Mouse (Mus musculus): ENCODE data around the gene Hsp90aa1.
"Not testable (repeated sequence)": the region's sequence is repeated elsewhere in the genome, so short reads cannot be mapped to it uniquely, and the experiment has no call there.

Hsp90aa1 gene

DNA sequence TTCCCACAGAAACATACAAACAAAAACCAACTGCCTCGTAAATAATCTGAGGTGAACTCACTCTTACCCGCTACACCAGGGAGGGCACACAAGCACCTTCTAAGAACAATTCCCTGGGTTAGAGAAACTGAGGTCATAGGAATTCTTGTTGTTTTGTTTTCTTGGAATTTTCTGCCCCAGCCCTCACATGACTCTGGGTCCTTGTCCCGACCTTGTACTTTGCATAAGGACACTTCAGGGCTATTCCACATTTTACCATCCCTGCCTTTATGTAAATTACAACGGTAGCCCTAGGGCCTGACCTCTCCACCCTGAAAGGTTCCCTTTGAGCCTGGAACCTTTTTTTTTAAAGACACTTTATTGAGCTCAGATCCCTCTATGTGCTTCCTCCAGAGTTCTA, at the start of gene Hsp90aa1:
TSS of gene Hsp90aa1 (minus strand) at position 173 of the 400 bp plus-strand sequence.
- no peak for DNase-seq (ENCODE audit: low read depth, low spot score)

DNA sequence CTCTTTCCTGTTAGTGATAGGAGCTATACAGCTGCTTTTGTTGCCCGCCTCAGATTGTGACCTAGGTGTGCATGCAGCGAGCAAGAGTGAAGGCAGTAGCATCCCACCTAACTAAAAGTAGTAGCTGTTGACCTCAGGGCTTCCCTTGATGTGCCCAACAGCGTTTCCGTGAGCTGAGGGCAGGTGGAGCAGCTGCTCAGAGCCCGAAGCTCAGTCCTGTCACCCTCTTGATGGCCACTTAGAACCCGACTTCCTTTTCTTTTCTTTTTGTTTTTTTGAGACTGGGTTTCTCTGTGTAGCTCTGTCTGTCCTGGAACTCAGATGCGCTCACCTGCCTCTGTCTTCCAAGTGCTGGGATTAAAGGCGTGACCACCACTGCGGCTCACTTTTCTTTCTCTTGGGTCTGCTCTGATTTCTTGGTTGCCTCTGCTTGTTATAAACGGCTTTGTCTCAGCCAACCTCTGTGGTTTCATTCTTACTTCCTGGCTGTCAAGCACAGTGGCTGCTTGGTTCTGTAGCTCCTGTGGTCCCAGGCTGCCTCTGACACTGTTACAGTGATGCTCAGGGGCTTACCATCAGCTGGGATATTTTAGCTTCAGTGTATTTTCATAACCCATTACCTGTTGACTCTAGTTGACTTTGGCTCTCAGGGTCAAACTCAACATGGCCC, 48.4 kb upstream of the Hsp90aa1 start:
- peak; percentile 54 for DNase-seq (ENCODE audit: low read depth, low spot score)

DNA sequence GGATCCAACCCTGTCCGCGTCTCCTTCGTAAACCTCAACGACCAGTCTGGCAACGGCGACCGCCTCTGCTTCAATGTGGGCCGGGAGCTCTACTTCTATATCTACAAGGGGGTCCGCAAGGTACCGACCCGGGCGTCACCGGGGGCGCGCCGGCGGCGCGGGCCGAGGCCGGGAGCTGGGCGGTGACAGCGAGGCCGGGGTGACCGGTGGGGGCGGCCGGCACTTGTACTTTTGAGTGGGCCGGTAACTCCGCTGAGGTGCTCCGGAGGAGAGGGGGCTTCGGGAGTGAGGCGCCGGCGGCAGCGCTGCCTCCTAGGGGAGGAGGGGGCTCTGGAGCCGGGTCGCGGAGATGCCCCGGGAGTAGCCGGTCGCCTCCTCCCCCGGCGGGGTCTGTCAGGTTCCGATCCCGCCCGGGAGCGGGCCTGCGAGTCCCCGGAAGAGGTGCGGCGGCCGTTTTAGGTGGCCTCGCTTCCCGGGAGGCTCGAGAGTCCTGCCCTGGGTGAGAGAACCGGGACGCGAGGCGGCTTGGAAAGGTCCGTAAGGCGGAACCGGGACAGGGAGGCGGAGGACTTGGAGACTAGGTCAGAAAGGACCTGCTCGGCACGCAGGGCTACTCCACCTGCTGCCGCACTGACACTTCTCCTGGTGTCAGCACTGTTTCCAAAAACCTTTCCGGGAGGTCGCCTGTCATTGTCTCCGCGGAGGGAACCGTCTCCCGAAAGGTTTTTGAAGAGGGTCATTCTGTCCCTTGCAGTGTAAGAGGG, 35.8 kb upstream of the Hsp90aa1 start:
- peak; percentile 48 for DNase-seq (ENCODE audit: low read depth, low spot score)

DNA sequence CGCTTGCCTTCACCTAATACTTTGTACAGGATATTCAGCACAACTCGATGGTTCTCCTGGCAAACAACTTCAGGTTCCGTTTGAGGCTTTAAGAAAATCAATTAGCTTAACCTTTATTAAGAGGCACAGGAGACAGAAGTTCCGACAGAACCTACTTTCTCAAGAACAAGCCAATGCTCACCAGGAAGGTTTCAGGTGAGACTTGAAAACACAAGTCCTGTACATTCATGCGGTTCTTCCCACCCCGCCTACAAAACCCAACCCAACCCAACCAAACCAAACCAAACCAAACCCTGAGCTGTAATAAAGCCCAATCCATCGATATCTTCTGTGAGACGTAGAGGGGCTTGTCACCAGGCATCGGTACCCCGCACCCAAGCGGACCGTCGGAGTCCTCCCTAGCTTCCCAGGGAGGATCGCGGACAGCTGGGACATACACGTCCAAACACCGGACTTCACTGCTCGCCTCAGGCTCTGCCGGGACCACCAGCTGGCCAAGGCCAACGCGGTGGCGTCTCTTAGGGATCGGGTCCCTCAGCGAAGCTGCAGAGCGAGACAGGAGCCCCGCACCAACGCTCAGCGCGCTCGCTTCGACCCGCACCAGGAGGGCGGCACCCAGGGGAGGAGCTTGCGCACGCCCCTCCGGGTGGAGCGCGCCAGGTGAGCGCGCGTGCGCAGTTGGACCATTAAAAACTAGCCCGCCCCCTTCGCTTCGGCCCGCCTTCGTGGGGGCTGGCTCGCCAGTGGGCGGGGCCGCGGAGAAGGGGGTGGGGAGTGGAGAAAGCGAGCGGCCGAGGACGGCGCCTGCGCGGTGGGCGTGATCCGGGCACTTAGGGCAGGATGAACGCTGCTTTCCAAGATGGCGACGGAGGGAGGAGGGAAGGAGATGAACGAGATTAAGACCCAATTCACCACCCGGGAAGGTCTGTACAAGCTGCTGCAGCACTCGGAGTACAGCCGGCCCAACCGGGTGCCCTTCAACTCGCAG, 34.9 kb upstream of the Hsp90aa1 start, which contains the start of gene Wdr20:
TSS of gene Wdr20 (plus strand) at position 775 of the 988 bp plus-strand sequence.
- DNase-seq (ENCODE audit: low read depth, low spot score) = peak; percentile 98

DNA sequence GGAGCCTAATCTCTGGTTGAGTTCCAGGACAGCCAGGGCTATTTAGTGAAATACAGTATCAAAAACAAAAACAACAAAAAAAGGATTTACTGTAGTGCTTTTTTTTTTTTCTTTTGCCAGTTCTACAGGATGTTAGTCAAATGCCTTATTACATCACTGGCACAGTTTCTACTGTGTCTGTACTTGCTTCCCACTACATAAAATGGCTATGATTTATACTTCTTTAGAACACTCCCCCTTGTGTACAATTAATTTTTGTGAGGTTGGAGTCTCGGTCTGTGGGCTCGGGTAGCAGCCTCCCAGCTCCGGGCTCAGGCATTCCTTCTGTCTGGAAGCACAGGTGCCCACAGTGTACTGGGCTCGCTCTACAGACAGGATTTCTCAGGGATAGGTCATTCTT, 34.1 kb upstream of the Hsp90aa1 start:
- DNase-seq (ENCODE audit: low read depth, low spot score) = peak; percentile 54

DNA sequence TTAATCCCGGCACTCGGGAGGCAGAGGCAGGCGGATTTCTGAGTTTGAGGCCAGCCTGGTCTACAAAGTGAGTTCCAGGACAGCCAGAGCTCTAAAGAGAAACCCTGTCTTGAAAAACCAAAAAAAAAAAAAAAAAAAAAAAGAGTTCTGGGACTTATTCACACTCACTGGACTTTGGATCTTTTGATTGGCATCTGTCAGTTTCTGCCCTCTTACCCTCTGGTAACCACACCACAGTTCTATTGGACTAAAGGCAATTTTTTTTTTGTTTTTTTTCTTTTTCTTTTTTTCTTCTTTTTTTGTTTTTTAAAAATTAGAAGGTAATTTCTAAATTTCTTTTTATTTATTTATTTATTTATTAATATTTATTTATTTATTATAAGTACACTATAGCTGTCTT, 30.7 kb upstream of the Hsp90aa1 start:
- DNase-seq (ENCODE audit: low read depth, low spot score) = not testable (repeated sequence)

DNA sequence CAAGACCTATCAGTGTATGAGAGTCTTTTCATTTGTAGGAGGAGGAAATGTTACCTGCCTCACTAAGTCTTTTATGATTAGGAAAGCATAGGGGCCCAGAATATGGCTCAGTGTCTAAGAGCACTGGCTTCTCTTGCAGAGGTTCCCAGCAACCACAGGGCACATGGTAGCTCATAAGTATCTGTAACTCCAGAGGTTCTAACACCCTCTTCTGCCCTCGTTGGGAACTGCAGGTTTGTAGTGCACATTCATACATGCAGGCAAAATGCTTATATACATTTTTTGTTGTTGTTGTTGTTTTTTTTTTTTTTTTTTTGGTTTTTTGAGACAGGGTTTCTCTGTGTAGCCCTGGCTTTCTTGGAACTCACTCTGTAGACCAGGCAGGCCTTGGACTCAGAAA, 23.9 kb upstream of the Hsp90aa1 start:
- no peak for DNase-seq (ENCODE audit: low read depth, low spot score)

DNA sequence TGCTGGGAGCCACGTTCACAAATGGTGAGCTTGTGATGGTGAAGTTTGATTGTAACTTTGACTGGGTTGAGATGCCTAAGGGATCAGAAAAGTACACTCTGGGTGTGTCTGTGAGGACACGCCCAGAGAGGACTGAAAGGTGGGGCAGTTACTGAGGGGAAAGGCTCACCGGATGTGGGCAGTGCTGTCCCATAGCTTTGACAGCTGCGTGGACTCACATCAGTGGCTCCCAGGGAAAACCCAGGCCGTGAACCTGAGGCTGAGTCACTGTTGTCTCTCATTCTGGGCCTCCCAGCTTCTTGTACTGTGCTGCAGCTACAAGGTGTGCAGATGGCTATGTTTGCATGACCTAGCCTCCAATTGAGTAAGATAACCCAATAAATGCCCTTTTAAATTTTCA, 23.0 kb upstream of the Hsp90aa1 start:
- DNase-seq (ENCODE audit: low read depth, low spot score) = no peak

DNA sequence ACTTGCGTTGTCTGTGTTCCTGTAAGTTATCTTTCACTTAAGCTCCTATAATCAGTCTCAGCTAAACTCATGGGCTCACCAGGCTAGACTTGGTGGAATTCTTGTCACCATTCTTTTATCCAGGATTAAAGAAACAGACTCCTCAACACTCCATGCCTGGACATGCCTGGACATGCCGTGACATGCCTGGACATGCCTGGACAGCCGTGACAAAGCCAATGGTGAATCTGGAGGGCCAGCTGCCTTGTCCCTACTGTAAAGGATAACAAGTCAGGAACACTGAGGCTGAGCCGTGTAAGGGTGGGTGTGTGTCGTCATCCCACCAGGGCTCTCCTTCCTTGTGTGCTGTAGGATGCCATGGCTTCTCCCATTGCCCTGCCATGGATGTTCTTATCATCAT, 22.5 kb upstream of the Hsp90aa1 start:
- no peak for DNase-seq (ENCODE audit: low read depth, low spot score)

DNA sequence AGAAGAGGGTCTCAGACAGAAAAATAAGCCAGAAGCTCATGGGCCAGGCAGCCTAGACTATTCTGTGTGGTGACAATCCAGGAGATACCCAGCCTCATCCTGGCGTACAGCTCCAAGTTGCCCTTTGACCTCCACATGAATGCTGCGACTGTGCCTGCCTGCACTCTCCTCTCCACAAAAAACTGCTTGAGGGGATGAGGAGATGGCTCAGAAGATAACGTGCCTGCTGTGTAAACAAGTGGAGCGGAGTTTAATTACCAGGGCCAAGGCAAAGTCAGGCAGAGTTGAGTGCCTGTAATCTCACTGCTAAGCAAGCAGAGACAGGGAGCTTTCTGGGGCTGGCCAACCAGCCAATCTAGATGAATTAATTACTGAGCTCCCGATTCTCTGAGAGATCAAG, 13.5 kb upstream of the Hsp90aa1 start:
- no peak for DNase-seq (ENCODE audit: low read depth, low spot score)

DNA sequence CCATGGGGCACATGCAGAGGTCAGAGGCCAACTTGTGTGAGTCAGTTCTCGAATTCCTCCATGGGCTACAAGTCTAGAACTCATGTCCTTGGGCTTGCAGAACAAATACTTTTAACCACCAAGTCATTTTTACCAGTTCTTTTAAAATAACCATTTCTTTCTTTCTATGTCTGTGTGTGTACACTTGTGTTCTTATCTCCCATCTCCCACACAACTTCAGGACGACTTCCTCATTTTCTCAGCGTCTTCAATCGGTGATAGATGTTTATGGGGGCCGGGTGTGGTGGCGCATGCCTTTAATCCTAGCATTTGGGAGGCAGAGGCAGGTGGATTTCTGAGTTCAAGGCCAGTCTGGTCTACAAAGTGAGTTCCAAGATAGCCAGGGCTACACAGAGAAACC, 11.7 kb upstream of the Hsp90aa1 start:
- no peak for DNase-seq (ENCODE audit: low read depth, low spot score)

DNA sequence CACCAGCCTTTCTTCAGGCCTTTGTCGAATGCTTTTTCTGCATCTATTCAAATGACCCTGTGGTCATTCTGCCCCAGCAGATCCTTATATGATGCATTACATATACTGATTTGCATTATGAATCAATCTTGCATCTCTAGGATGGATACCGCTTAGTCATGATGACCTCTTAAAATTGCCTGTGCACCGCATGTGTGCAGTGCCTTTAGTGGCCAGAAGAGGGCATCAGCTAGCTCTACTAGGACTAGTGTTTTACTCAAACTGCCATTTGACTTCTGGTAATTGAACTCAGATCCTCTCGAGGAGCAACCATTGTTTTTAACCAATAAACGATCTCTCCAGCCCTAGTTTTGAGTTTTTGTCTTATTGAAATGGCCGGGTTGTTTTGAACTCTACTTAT, 11.3 kb upstream of the Hsp90aa1 start:
- peak; percentile 49 for DNase-seq (ENCODE audit: low read depth, low spot score)

DNA sequence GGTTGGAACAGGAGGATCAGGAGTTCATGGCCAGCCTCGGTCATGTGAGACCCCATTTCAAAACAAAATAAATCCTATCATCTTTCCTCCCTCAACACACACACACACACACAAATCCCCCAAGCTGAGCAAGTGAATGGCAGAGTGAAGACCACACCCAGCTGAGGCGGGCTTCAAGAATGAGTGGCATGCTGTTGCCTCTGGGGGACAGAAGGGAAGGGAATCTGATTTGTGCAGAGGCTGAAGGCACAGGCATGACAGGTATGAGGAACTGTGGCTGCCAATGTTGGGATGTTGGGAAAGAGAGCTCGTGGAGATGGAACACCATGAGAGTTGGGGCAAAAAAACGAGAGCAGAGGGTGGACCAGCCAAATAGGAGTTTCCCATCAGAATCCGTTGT, 8.7 kb upstream of the Hsp90aa1 start:
- DNase-seq (ENCODE audit: low read depth, low spot score) = no peak

DNA sequence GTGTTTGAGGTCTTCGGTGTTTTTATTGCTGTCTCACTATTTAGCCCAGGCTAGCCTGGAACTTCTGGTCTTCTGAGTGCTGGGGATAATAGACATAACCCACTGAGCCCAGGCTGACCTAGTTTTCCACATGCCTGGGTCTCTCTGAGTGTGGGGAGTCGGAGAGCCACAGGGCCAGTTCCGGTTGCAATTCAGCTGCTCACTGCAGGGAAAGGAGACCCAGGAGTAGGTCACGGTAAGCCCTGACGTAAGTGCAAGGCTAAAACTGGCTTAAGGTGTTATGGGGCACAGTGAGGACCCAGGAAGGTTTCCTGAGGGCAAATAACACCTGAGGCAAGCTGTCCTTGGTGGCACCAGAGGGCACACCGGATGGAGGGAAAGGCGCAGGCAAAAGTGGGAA, 4.9 kb upstream of the Hsp90aa1 start:
- DNase-seq (ENCODE audit: low read depth, low spot score) = no peak

DNA sequence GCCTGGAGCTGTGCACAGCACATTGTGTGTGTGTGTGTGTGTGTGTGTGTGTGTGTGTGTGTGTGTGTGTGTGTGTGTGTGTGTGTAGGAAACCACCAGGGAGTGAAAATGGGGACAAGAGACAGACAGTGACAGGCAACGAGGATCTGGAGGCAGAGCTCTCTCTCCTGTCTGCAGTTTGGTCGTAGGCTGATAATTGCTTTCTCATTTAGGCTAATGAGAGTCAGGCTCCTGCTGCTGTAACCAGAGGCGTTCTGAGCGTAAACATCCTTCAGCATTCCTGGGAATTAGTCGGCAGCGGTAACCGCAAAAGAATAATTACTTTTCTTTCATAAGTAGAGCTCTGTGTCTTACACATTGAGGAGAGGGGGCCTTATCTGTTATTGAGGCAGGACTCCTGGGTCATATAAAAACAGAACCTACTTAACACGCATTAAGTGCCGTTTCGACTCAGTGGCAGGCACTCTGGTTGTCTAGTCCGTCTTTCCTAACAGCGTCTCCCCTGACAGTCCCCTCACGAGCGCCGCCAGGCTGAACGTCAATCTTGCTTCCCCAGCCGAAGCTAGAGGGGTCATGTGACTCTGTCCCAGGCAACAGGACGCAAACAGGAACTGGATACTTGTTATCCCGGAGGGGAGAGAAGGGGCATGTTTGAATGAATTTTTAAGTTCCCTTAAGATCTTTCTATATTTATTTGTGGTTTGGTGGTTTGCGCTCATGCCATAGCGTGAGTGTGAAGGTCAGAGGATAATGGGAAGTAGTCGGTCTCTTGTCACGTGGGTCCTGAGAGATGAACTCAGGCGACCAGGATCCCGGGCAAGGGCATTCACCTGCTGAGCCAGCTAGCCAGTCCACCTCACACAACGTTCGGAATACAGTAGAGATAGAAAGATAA, 4.1 kb upstream of the Hsp90aa1 start:
- peak; percentile 52 for DNase-seq (ENCODE audit: low read depth, low spot score)

DNA sequence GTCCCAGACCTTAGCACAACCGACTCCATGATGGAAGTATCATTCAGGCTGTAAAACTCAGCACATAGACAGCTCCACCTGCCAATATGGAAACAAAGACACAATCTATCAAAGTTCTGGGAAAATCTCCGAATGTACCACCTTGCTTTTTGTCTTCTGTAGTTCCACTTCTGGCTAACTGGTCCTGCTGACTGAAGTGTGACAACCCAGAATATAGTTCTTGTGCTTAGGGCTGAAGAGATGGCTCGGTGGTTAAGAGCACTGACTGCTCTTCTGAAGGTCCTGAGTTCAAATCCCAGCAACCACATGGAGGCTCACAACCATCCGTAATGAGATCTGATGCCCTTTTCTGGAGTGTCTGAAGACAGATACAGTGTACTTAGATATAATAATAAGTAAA, 2.9 kb upstream of the Hsp90aa1 start:
- DNase-seq (ENCODE audit: low read depth, low spot score) = not testable (repeated sequence)

DNA sequence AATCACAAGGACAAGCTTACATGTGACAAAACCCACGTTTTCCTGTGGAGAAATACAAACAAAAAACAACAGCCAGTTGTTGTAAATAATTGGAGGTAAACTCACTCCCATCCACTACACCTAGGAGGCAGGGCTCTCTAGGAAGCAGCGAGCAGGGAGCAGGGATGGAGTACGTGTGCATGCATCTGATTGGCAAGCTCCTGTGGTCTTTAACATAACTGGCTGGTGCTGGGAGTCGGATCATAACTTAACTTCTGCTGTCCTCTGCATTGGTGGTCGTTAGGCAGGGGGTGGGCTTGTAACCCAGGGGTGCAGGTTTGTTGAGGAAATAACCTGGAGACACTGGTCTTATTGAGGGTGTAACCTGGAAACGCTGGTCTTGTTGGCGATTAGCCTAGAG, 1.2 kb upstream of the Hsp90aa1 start:
- no peak for DNase-seq (ENCODE audit: low read depth, low spot score)

DNA sequence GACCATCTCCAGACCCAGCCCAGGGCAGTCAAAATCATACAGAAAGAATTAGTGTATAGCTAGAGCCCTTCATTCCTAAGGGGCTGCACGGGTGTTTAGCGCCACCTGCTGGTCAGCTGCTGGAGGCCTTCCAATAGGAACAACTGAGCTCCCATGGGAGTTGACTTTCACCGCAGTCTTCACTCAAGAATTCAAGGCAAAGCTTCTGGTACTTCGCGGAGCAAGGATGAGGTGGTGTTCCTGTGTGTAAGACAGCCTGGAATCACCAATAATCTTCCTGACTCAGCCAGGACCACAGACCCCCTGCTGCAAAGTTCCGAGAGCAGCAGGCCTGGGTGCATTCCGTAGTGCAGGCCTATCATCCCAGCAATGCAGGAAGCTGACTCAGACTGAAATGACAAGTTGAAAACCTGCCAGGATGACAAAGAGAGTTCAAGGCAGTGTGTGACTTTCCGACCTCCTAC, 512 bp upstream of the Hsp90aa1 start:
- peak; percentile 89 for DNase-seq (ENCODE audit: low read depth, low spot score)

DNA sequence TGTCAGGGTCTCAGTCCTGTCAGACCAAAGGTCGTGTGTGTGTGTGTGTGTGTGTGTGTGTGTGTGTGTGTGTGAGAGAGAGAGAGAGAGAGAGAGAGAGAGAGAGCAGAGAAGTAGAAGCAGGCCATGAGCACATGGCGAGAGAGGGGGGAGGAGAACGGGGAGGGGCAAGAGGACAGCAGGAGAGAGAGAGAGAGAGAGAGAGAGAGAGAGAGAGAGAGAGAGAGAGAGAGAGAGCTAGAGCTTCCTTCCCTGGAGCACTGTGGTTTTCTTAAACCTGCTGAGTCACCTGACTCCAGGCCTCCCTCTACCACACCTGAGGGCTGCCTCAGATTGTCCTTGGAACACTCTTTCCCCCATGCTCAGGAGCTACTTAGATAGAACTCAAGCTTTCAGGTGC, 1.2 kb downstream of the Hsp90aa1 start:
- DNase-seq (ENCODE audit: low read depth, low spot score) = not testable (repeated sequence)

DNA sequence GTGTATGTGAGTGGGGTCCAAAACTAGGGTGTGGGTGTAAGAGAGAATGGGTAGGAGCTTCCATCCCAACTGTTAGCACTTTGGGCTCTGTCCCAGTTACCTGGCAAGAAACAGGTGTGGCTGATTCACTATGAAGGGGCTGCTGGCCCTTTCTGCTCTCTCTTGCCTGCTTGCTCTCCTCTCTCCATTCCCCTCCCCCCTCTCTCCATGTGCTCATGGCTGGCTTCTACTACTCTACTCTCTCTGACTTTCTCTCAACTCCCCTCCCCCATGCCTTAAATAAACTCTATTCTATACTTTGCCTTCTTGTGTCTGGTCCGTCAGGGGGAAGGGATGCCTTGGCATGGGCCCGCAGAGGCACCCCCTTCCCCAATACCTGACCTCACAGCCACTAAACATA, 1.8 kb downstream of the Hsp90aa1 start:
- no peak for DNase-seq (ENCODE audit: low read depth, low spot score)

DNA sequence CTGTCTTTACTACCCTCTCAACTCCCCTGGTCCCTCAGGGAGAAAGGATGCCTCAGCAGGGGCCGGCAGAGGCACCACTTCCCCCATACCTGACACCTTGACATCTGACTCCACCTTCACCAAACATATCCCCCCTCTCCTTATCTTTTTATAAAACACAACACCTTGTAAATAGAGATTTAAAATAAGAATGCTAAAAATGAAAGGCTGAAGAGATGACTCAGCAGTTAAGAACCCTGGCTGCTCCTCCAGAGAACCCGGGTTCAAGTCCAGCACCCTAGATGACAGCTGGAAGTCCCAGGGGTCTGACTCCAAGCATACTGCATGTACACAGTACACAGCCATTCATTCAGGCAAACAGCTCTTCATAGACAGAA, 3.4 kb downstream of the Hsp90aa1 start:
- no peak for DNase-seq (ENCODE audit: low read depth, low spot score)

Data from CD4-positive, CD25-positive, alpha-beta regulatory T cell, adult 2 months (primary cell).